11 mouse cellular contexts compared by ENCODE assay signal in the genomic region with DNA sequence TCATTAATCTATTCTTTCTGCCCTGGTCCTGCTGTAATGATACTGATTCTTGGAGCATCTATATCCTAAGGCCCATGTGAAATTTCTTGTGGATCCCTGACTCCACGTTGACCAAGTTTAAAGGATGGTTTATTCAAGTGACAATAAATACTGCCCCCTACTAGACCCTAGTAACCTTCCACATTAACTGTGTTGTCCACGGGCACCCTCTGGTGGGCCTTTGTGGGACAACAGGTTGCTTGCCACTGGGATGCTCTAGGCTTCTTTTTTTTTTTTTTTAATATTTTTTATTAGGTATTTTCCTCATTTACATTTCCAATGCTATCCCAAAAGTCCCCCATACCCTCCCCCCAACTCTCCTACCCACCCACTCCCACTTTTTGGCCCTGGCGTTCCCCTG. TPM values are rescaled to one million over a fixed set of nuclear protein-coding genes. Genes with fewer than 3 reads are reported as not detected.
A peak's percentile ranks its signal among the peaks of the same experiment; 100 is the strongest.
DNase-seq lines count a peak whose midpoint lies in the region; ATAC-seq and TF ChIP-seq lines count a peak whose summit lies in the region.
"Not testable (repeated sequence)": the region's sequence is repeated elsewhere in the genome, so short reads cannot be mapped to it uniquely, and the experiment has no call there.
"Had no signal": no experiment of that assay in that cellular context is flagged by ENCODE, and none has a peak within 500 bp of the region (broad histone marks: within the 10 kb centered on the region; RNA-seq: fewer than 3 reads in every experiment).

No protein-coding gene starts in this region.

- 33% methylated on average over 3 of the region's 3 CpGs for WGBS in kidney, adult 2 months
- WGBS in limb, embryonic 11.5 days: 24% methylated on average over 3 of the region's 3 CpGs
- 39% methylated on average over 3 of the region's 3 CpGs for WGBS in midbrain, embryonic 11.5 days

- not testable (repeated sequence) for H3K36me3 ChIP-seq in kidney, adult 2 months (ENCODE audit: control insufficient read depth, insufficient read depth, low read length); limb, embryonic 11.5 days (ENCODE audit: control insufficient read depth, insufficient read depth, low read length); midbrain, embryonic 11.5 days (ENCODE audit: control insufficient read depth, insufficient read depth, low read length)

- H3K4me2 ChIP-seq in limb, embryonic 11.5 days (ENCODE audit: low read depth, severe bottlenecking); midbrain, embryonic 11.5 days: not testable (repeated sequence)

- 0 out of 2 replicates have a peak, but pooled peaks have one; percentile 14 for TF ChIP-seq CTCF in bone marrow macrophage, adult 2 months (IDR thresholded peaks at IDR 0.05; ENCODE audit: low read depth, low read length)
- peak; percentile 62 for TF ChIP-seq CTCF in kidney, adult 2 months (conservative IDR thresholded peaks at IDR 0.05; ENCODE audit: insufficient read depth, insufficient read length, low read depth, low read length)

- not testable (repeated sequence) for H3K9ac ChIP-seq in limb, embryonic 11.5 days (ENCODE audit: low read length); midbrain, embryonic 11.5 days (ENCODE audit: low read length)

- H3K9me3 ChIP-seq in limb, embryonic 11.5 days (ENCODE audit: control insufficient read depth, low read length); midbrain, embryonic 11.5 days (ENCODE audit: control insufficient read depth, low read length): not testable (repeated sequence)

- not testable (repeated sequence) for ATAC-seq in limb, embryonic 11.5 days (ENCODE audit: insufficient number of reproducible peaks, low FRiP score, low TSS enrichment, low read depth)
- peak; percentile 45; the same call in 1 of the 2 replicates for ATAC-seq in midbrain, embryonic 11.5 days (ENCODE audit: low FRiP score)

- not testable (repeated sequence) for H3K27me3 ChIP-seq in kidney, adult 2 months (replicated peaks; ENCODE audit: control insufficient read depth, insufficient read depth, low read length); limb, embryonic 11.5 days (ENCODE audit: control insufficient read depth, insufficient read depth, low read length); midbrain, embryonic 11.5 days (ENCODE audit: control insufficient read depth, insufficient read depth, low read length)

- not testable (repeated sequence) for H3K4me3 ChIP-seq in bone marrow macrophage, adult 2 months (ENCODE audit: insufficient read depth, low read length); kidney, adult 2 months (ENCODE audit: insufficient read depth, low read depth, low read length); limb, embryonic 11.5 days (ENCODE audit: low read depth, low read length); midbrain, embryonic 11.5 days (ENCODE audit: low read depth, low read length)

- peaks cover 19% of the 10 kb centered on the region for H3K4me1 ChIP-seq in bone marrow macrophage, adult 2 months (ENCODE audit: control insufficient read depth, insufficient read depth, low read length)
- H3K4me1 ChIP-seq in kidney, adult 2 months (ENCODE audit: control insufficient read depth, insufficient read depth, low read length); limb, embryonic 11.5 days (ENCODE audit: control insufficient read depth, insufficient read depth, low read length); midbrain, embryonic 11.5 days (ENCODE audit: control insufficient read depth, insufficient read depth, low read length): not testable (repeated sequence)

- not testable (repeated sequence) for H3K27ac ChIP-seq in bone marrow macrophage, adult 2 months (ENCODE audit: insufficient read depth, low read depth, low read length); kidney, adult 2 months (ENCODE audit: insufficient read depth, low read depth, low read length); limb, embryonic 11.5 days (replicated peaks; ENCODE audit: low read depth, low read length); midbrain, embryonic 11.5 days (ENCODE audit: low read depth, low read length)

- DNase-seq in CD4-positive helper T cell, adult 2 months (ENCODE audit: low read depth, low spot score): peak; percentile 16
- peak; percentile 36 for DNase-seq in embryo, embryonic 11.5 days (ENCODE audit: low read depth, low spot score)
- peak; percentile 88 for DNase-seq in heart, adult 11 months
- DNase-seq in kidney, adult 2 months: peak; percentile 45
- peak; percentile 79 for DNase-seq in limb, embryonic 11.5 days (ENCODE audit: low spot score)
- DNase-seq in midbrain, embryonic 11.5 days (ENCODE audit: low spot score, missing footprints): peak; percentile 97
- DNase-seq in spleen, postnatal 36 days (ENCODE audit: low spot score in 2 of 2): peak; percentile 18 to 31

- TF ChIP-seq POLR2A in bone marrow macrophage, adult 2 months (IDR thresholded peaks at IDR 0.05; ENCODE audit: borderline replicate concordance, low read depth, low read length); kidney, adult 2 months (IDR thresholded peaks at IDR 0.05; ENCODE audit: low read depth, low read length): not testable (repeated sequence)

RNA-seq across cellular contexts. Expression of a gene that starts 24.8 kb away (rescaled TPM):
- polyA plus RNA-seq in bone marrow macrophage, adult 2 months (2012; ENCODE audit: insufficient read depth, insufficient read length, missing spikeins): not detected in 2 replicates
- 7.1 and 8.9 TPM in 2 replicates for polyA plus RNA-seq in kidney, adult 2 months (2012; rRNA removed)
- polyA plus RNA-seq in limb, embryonic 11.5 days (2014; fragmentation: Nextera tagmentation; extraction: Ambion mirVana): not detected in 2 replicates
- polyA plus RNA-seq in midbrain, embryonic 11.5 days (2014; fragmentation: Nextera tagmentation; extraction: Ambion mirVana): not detected in 2 replicates
- polyA plus RNA-seq: heart, embryonic 14.5 days; myocyte had no signal

RNA-seq across cellular contexts. Expression of a gene that starts 36.4 kb away (rescaled TPM):
- not detected in 2 replicates for polyA plus RNA-seq in bone marrow macrophage, adult 2 months (2012; ENCODE audit: insufficient read depth, insufficient read length, missing spikeins)
- polyA plus RNA-seq in kidney, adult 2 months (2012; rRNA removed): 0.14 and 0.38 TPM in 2 replicates
- polyA plus RNA-seq in limb, embryonic 11.5 days (2014; fragmentation: Nextera tagmentation; extraction: Ambion mirVana): not detected in 2 replicates
- not detected in 2 replicates for polyA plus RNA-seq in midbrain, embryonic 11.5 days (2014; fragmentation: Nextera tagmentation; extraction: Ambion mirVana)
- polyA plus RNA-seq: heart, embryonic 14.5 days; stomach, embryonic 16.5 days had no signal

RNA-seq across cellular contexts. Expression of a gene that starts 42.7 kb away (rescaled TPM):
- not detected in 2 replicates for polyA plus RNA-seq in bone marrow macrophage, adult 2 months (2012; ENCODE audit: insufficient read depth, insufficient read length, missing spikeins)
- polyA plus RNA-seq in kidney, adult 2 months (2012; rRNA removed): 0.16 TPM in 1 of 2 replicates, not detected in the other
- not detected in 2 replicates for polyA plus RNA-seq in limb, embryonic 11.5 days (2014; fragmentation: Nextera tagmentation; extraction: Ambion mirVana)
- not detected in 2 replicates for polyA plus RNA-seq in midbrain, embryonic 11.5 days (2014; fragmentation: Nextera tagmentation; extraction: Ambion mirVana)
- polyA plus RNA-seq: heart, embryonic 14.5 days; myocyte; stomach, embryonic 16.5 days had no signal

Comparison
In these comparisons a context has a peak if more than half of its experiments do, and no peak if none do; other contexts are left out.
1. DNase-seq: peak in every context shown above with its lines; median percentile 97 in midbrain, embryonic 11.5 days; 88 in heart, adult 11 months; 79 in limb, embryonic 11.5 days; 45 in kidney, adult 2 months; 36 in embryo, embryonic 11.5 days; 24 in spleen, postnatal 36 days; 16 in CD4-positive helper T cell, adult 2 months.